Mouse (Mus musculus) forebrain, embryonic 11.5 days (tissue): ENCODE measurements around the gene Fyttd1. TPM values are rescaled to one million over a fixed set of nuclear protein-coding genes. Genes with fewer than 3 reads are reported as not detected.

Source experiments
- ATAC-seq: fragments of 200-750 bp; cut with Nextera tagmentation; replicated peaks from 2 replicates; pipeline ENCODE4 v1.8.0; 2017; ENCODE audit warnings: moderate TSS enrichment; ENCODE audit not compliant: low FRiP score
- DNase-seq: peaks from one replicate; pipeline ENCODE4 v3.0.0-alpha.2; 2017; ENCODE audit warnings: low spot score
- H3K27ac ChIP-seq: fragments of 300-500 bp; sonication (generic); 2 replicates; pipeline ENCODE4 v1.5.1; 2014; ENCODE audit warnings: low read depth, low read length
- H3K27me3 ChIP-seq: fragments of 300-500 bp; sonication (generic); 2 replicates; pipeline ENCODE4 v1.6.1; 2014; ENCODE audit warnings: mild to moderate bottlenecking, low read length, mixed read lengths; ENCODE audit not compliant: control insufficient read depth, insufficient read depth
- H3K36me3 ChIP-seq: fragments of 300-500 bp; sonication (generic); 2 replicates; pipeline ENCODE4 v1.6.1; 2014; ENCODE audit warnings: mild to moderate bottlenecking, low read length, moderate library complexity, mixed read lengths; ENCODE audit not compliant: control insufficient read depth, insufficient read depth
- H3K4me1 ChIP-seq: fragments of 300-500 bp; sonication (generic); replicated peaks from 2 replicates; pipeline ENCODE4 v1.6.1; 2014; ENCODE audit warnings: low read length, mixed read lengths; ENCODE audit not compliant: control insufficient read depth, insufficient read depth
- H3K4me2 ChIP-seq: fragments of 300-500 bp; sonication (generic); 2 replicates; pipeline ENCODE4 v1.6.1; 2014; ENCODE audit warnings: low read depth, mild to moderate bottlenecking, low read length, moderate library complexity, mixed read lengths; ENCODE audit not compliant: severe bottlenecking
- H3K4me3 ChIP-seq: fragments of 300-500 bp; sonication (generic); 2 replicates; pipeline ENCODE4 v1.5.1; 2014; ENCODE audit warnings: low read depth, low read length
- H3K9ac ChIP-seq: fragments of 300-500 bp; sonication (generic); 2 replicates; pipeline ENCODE4 v1.6.1; 2014; ENCODE audit warnings: low read length
- H3K9me3 ChIP-seq: fragments of 300-500 bp; sonication (generic); 2 replicates; pipeline ENCODE4 v1.6.1; 2016; ENCODE audit warnings: low read length, mixed read lengths; ENCODE audit not compliant: control insufficient read depth
- WGBS: fragments of 180-500 bp; shearing (Covaris S2); extraction: QIAGEN DNeasy Blood & Tissue Kit; methylation state at CpG from one replicate; pipeline ENCODE4 v1.1.7; 2014; 5-methylcytosine and 5-hydroxymethylcytosine counted together
- polyA plus RNA-seq: library from polyadenylated mRNA; unstranded; fragments of >200 nt; fragmentation: Nextera tagmentation; extraction: Ambion mirVana; gene quantifications from 2 replicates; pipeline ENCODE4 v1.2.1, GENCODE M21; 2014

Fyttd1 gene
- polyA plus RNA-seq, 1 experiment from 2014 or later = 118 TPM

DNA sequence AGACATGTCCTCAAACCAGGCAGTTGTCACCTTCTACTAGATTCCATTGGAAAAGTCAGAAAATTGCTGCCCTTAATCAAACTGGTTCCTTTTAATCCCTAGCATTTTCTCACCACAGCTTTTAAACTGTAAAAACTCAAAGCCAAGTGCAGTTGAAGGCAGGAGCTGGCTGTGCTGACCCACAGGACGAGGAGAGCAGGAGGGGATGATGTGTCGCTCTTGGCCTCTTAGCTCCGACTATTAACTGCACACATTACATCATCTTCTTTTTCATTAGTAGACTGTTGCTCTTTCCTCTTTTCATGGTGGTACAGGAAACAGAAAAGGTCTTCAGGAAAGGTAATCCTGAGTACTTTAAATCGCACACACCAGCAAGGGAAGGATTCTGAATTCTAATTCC, 18.9 kb upstream of the Fyttd1 start:
- 87% methylated on average over 4 of the region's 4 CpGs for WGBS

DNA sequence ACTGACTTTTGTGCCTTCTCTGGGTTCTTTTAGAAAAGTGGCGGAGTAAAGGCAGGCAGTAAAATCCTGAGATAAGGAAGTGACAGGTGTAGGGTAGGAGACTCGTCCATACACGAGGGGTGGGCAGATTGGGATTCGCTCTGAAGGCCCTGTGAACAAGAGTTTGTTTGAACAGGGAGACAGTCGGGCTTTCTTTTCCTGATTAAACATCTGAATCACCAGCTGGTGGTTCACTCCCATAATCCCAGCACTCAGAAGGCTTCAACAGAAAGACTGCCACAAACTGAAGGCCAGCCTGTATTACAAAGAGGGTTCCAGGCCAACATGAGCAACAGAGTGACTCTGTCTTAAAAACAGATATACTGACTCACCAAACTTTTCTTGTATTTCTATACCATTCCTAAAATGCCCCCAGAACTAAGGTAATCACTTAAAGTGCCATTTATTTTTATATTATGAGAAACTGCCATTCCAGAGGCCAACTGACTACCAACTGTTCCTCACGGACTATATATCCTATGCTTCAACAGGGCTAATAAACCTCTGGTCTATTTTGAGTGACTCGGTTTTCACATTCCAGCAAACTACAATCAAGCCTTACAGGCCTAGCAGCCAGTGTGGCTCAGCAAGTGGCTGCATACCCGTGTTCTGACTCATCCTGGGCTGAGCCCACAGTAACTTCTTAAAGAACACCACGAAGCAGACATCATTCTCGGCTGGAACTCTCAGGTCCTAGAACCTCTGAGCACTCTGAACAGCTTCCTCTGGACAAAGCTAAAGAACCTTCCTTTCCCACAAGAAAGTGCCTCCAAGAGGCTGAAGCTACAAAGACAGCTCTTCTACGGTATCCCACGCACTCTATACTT, 18.3 kb upstream of the Fyttd1 start:
- Histone ChIP-seq H3K9me3 (no peaks in the 10 kb centered on the region), H3K4me1 (no peaks in the 10 kb centered on the region), H3K4me2 (no peak overlapping the region), H3K36me3 (no peaks in the 10 kb centered on the region), H3K27ac (no peak overlapping the region), H3K4me3 (no peak overlapping the region), H3K27me3 (no peaks in the 10 kb centered on the region), H3K9ac (no peak overlapping the region)
- 83% methylated on average over 12 of the region's 12 CpGs for WGBS
- no peak for DNase-seq
- ATAC-seq = no peak

More for the DNA sequence above, 18.9 kb upstream of the Fyttd1 start:
- Histone ChIP-seq H3K4me2 (no peak overlapping the region), H3K9ac (no peak overlapping the region), H3K4me1 (no peaks in the 10 kb centered on the region), H3K36me3 (no peaks in the 10 kb centered on the region), H3K9me3 (no peaks in the 10 kb centered on the region), H3K27me3 (no peaks in the 10 kb centered on the region), H3K27ac (no peak overlapping the region), H3K4me3 (no peak overlapping the region)
- DNase-seq (no peak), ATAC-seq (no peak)

DNA sequence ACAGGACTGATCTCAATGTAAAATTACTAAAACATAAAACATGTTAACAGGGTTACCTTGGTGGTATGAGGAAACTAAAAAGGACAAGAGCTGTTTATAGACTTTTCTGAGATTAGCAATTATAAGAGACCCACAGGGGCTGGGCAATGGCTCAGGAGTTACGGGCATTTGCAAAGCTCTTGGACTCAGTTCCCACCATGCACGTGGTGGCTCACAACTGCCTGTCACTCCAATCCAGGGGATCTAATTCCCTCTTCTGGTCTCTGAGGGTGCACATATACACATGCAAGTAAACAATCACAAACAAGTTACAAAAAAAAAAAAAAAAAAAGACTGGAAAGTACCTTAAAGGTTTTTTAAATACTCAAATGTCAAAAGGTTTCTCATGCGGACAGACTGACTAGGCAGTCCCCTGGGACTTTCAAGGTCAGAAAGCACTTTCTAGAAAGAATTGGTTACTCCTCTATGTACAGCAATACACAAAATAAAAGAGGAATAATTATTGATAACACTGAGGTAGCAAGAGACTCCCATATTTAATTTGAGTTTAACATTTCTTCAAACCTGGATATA, 15.4 kb upstream of the Fyttd1 start:
- ATAC-seq (no peak), DNase-seq (no peak)
- H3K4me1 ChIP-seq = no peaks in the 10 kb centered on the region
- no peaks in the 10 kb centered on the region for H3K9me3 ChIP-seq
- H3K27me3 ChIP-seq = no peaks in the 10 kb centered on the region
- WGBS = 91% methylated on average over 3 of the region's 3 CpGs
- no peaks in the 10 kb centered on the region for H3K36me3 ChIP-seq
- no peak overlapping the region for H3K27ac ChIP-seq
- H3K4me2 ChIP-seq = no peak overlapping the region
- H3K9ac ChIP-seq = no peak overlapping the region
- H3K4me3 ChIP-seq = no peak overlapping the region

DNA sequence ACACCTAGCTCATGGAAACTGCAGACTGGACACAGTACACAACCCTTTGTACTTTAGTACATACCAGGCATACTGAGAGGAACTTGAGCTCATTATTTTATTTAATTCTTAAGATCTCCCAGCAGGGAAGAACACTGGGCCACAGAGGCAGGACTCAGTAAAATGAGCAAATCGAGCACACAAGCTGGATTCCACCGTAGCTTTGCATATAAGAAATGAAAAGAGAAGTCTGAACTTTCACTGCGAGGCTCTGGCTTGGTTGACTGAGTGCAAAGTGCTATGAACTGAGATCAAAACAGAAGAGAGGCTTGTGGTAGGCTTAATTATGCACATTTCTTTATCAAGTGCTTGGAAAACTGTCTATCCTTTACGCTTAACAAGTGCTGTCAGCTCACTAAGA, 11.9 kb upstream of the Fyttd1 start:
- no peak overlapping the region for H3K27ac ChIP-seq
- H3K4me1 ChIP-seq = 0 out of 2 replicates have a peak, but pooled peaks cover 4% of the 10 kb centered on the region
- no peak overlapping the region for H3K9ac ChIP-seq
- no peak overlapping the region for H3K4me3 ChIP-seq
- no peaks in the 10 kb centered on the region for H3K36me3 ChIP-seq
- WGBS = 77% methylated on average over 4 of the region's 4 CpGs
- ATAC-seq = no peak
- no peaks in the 10 kb centered on the region for H3K27me3 ChIP-seq
- H3K4me2 ChIP-seq = no peak overlapping the region
- no peak for DNase-seq
- no peaks in the 10 kb centered on the region for H3K9me3 ChIP-seq

DNA sequence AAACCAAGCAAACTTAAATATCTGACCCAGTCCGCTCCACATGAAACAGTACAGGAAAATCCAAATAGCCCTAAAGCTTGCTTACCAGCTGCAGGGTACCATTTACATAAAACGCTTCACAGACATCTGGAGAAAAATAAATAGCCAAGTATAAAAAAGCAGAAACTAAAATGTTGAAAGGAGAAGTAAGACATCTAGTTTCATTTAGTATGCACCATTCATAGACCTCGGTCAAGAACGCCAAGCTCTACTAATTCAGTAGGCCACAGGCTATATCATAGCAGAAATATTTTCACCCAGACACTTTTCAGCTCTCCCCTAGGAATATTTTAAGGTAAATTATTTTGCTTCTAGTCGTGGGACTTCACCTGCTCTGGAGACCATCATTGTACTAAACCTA, 10.6 kb upstream of the Fyttd1 start:
- H3K4me3 ChIP-seq = no peak overlapping the region

DNA sequence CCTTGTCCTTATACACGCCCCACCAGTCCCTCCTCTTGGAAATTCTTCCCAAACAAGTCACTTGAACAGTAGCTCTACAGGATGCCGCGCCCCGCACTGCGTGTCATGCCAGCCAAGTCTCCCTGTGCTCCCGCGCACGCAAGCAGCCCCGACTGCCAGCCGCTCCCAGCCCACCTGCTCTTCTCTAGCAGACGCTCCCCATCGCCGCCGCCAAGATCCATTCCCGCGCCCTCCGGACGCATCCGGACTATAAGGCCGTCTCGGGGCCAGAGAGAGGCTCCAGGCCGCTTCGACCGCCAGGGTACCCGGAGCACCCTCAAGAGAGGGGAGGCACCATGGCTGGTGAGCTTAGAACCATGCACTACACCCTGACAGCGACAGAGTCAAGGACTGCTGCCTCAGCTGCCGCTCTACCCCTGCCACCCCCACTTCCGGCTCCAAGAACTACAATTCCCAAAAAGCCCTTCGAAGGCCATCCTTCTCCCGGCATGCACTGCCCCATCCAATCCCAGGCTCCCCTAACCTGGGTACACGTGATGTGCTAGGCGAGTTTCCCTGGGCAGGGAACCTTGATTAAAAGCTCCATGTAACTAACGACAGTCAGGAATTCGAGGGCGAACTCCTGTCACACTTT, 9.3 kb upstream of the Fyttd1 start:
- WGBS = under 1% methylated on average over 35 of the region's 35 CpGs
- peak; percentile 98 for ATAC-seq
- no peaks in the 10 kb centered on the region for H3K9me3 ChIP-seq
- H3K4me2 ChIP-seq = peak overlapping the region; percentile 76
- H3K9ac ChIP-seq = peak overlapping the region; percentile 72
- H3K27ac ChIP-seq = no peak overlapping the region
- DNase-seq = peak; percentile 90
- no peaks in the 10 kb centered on the region for H3K27me3 ChIP-seq
- no peaks in the 10 kb centered on the region for H3K36me3 ChIP-seq
- H3K4me3 ChIP-seq = peak overlapping the region; percentile 79
- 0 out of 2 replicates have a peak, but pooled peaks cover 4% of the 10 kb centered on the region for H3K4me1 ChIP-seq

More for the DNA sequence above, 10.6 kb upstream of the Fyttd1 start:
- H3K4me1 ChIP-seq = 0 out of 2 replicates have a peak, but pooled peaks cover 4% of the 10 kb centered on the region
- H3K27ac ChIP-seq = no peak overlapping the region
- no peak overlapping the region for H3K4me2 ChIP-seq
- ATAC-seq (no peak), DNase-seq (no peak)
- no peaks in the 10 kb centered on the region for H3K36me3 ChIP-seq
- H3K9ac ChIP-seq = peak overlapping the region; percentile 72; the same call in 1 of the 2 replicates
- no peaks in the 10 kb centered on the region for H3K9me3 ChIP-seq
- WGBS = 88% methylated on average over 5 of the region's 5 CpGs
- H3K27me3 ChIP-seq = no peaks in the 10 kb centered on the region

DNA sequence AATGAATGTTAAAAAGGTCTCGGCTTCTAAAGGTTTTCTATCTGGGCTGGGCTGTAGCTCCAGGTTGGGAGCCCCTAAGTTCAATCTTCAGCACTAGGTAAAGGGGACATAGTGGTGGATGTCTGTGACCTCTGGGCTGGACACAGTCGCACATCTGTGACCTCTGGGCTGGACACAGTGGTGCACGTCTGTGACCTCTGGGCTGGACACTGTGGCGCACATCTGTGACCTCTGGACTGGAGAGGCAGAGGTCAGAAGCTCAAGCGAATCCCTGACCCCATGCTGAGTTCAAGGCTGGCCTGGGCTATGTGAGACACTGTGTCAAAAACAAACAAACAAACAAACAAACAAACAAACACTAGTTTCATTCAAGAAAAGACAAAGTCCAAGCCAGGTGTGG, 7.1 kb upstream of the Fyttd1 start:
- Histone ChIP-seq H3K9ac (no peak overlapping the region), H3K36me3 (no peaks in the 10 kb centered on the region), H3K27me3 (no peaks in the 10 kb centered on the region), H3K27ac (no peak overlapping the region), H3K4me1 (0 out of 2 replicates have a peak, but pooled peaks cover 4% of the 10 kb centered on the region), H3K9me3 (no peaks in the 10 kb centered on the region), H3K4me2 (no peak overlapping the region), H3K4me3 (no peak overlapping the region)
- ATAC-seq (no peak), DNase-seq (no peak)
- WGBS = 69% methylated on average over 5 of the region's 5 CpGs

DNA sequence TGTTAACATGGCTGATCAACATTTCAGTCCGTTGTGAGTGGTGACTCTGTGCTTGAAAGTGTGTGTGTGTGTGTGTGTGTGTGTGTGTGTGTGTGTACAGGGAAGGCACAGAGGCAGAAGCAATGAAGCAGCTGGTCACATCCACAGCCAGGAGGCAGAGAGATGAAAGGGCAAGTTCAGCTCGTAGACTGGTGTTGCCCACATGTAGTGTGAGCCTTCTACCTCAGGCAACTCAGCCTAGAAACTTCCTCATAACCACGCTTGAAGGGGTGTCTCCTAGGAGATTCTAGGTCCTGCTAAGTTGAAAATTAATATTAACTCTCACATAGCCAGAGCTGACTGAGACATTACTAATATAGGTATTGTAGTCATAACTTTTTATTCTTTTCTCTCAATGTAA, 3.9 kb upstream of the Fyttd1 start:
- Histone ChIP-seq H3K36me3 (no peaks in the 10 kb centered on the region), H3K27ac (no peak overlapping the region), H3K4me3 (no peak overlapping the region), H3K9me3 (no peaks in the 10 kb centered on the region), H3K4me1 (no peaks in the 10 kb centered on the region), H3K27me3 (no peaks in the 10 kb centered on the region), H3K4me2 (no peak overlapping the region), H3K9ac (no peak overlapping the region)
- DNase-seq = no peak
- 57% methylated on average over 3 of the region's 3 CpGs for WGBS
- ATAC-seq = no peak
